Mouse (Mus musculus): ENCODE results near the gene Cd274.

Cd274 gene

DNA sequence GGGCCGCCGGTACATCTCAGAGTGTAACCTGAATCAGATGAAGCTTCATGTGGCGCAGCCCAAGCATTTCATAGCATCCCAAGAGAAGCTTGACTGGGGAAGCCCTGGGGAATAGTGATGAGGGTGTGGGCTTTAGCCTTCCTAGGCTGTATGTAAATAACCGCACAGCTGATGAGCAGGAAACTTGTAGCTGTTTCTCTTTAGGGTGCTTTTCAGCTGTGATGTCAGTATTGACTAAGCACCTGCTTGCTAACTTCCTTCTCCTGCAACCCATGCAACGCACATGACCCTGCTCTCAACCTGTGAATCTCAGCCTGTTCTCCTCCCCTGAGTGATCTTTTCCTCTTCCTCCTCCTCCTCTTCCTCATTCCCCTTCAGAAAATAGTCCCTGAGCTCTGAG, 3.2 kb upstream of the Cd274 start:
- no peak for DNase-seq (ENCODE audit: low spot score)

DNA sequence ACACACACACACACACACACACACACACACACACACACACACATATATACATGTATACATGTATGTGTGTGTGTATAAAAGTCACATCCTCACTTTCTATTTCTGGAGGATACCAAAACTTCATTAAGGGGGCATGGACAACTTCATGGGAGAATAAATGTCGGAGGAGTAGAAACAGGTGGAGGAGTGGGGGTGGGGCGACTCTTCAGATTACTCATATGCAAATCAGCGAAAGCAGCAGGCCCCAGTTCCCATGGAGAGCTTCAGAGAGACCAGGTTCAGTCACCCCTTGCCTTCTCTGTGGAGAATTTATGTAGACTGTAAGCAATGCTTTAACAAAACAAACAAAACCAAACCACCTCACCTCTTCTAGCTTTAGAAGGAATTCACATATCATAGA, 2.1 kb upstream of the Cd274 start:
- DNase-seq (ENCODE audit: low spot score): no peak

DNA sequence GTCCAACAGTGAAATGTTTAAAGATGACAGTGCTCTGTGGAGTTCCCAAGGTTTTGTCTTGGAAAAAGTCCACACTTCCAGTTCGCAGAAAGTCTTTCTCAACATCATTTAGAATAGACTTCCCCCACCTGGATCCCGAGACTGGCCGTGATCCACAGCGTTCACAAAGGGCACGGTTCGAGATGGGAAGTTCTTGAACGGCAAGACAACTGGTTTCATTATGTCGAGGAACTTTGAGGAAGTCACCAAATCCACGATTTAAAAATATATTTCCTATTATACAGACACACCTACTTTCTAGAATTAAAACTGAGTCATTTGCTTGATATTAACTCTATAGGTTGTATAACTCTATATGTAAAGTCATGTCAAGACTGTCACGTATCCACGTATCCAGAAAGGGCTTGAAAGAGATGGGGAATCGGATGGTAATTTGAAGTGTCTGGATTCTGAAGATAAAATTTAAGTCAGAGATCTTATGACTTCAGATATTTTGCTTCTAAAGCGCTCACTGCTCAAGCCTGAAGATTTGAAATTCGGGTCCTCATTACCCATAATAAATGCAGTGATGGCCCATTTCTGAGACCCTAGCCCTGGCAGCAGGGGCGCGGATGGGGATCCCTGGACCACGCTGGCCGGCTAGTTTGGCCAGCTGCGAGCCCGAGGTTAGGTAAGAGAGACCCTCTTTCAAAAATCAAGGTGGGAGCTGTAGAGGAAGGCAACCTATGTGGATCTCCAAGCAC, 858 bp upstream of the Cd274 start:
- DNase-seq (ENCODE audit: low spot score): no peak

DNA sequence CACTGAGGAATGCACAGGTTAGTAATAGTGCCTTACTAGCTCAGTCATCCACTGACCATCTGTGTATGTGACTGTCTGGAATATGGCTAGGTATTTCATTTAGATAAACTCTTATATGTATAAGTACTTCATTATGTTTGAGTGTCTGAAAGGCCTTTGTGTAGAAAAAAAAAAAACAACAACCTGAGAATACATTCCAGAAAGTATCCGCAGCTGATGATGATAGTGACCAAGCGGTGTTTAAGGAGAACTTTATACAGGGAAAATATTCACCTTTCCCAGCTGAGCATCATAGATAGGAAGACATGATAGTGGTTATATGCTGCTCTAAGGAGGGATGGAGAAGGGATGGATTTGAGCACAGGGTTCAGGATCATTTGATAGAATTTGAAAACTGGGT, 786 bp downstream of the Cd274 start:
- no peak for DNase-seq (ENCODE audit: low spot score)

DNA sequence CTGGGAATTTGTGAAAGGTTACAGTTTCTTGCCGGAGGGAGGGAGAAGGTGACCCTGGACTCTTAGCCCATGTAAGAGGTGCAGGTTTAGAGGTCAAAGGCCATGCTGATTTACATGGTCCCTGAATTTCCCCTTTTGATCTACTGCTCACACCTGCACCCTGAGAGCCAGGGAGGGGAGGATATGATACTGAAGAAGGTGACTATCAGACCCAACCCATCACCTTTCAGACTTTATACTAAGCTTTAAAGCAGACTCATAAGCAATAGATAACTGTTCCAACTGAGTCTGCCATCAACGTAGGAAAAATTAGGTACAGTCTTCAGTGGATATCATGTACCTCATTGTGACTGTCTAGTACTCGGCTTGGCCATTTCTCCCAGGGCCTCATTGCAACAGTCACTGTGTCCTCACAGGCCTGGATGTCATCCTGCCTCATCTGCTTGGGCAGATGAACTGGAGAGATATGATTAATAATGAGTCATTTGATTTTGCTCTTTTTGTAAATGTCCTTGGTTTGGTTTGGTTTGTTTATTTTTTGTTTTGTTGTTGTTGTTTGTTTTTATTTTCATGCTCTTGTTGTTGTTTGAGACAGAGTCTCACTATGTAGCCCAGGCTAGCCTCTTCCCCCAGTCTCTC, 1.5 kb downstream of the Cd274 start:
- DNase-seq (ENCODE audit: low spot score): no peak

DNA sequence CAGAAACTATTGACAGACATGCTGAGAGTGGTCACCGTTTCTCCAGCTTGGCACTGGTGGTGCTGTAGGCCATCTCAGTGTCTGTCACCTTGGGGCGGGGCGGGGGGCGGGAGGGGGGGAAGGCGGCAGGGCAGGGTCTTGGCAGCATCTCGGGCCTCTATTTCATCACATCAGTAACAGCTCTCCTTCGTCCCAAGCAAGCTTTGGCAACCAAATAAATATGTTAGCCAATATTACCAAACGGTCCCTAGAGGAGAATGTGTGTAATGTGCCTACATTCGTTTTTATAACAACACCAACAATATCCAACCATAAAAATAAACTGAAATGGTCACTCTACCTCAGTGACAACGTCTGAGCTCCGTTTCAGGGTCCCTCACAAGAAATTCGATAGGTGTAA, 2.9 kb downstream of the Cd274 start:
- no peak for DNase-seq (ENCODE audit: low spot score)

DNA sequence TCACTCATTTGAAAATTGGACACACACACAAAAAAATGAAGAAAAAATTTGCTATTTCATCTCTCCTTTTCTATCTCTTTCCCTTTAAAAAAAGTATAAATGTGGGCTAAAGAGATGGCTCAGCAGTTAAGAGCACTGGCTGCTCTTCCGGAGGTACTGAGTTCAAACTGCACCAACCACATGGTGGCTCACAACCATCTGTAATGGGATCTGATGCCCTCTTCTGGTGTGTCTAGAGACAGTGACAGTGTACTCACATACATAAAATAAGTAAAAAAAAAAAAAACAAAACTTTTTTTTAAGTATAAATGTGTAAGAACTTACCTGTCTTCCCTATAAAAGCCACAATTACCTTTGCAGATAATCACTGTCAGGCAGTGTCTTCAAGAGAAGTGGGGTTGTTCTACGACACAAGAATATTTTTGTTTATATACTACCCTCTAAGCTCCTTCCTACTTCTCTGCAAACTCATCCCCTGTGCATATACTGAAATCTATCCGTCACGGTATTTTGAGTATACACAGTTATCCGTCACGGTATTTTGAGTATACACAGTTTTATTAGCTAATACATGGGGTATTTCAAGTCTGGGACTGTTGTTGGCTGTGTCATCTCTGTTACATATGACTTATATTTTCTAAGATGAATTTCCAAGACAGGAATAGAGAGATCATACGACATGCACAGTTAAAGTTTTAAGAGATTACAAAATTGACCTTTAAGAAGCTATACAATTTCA, 3.5 kb downstream of the Cd274 start:
- DNase-seq (ENCODE audit: low spot score): no peak

DNA sequence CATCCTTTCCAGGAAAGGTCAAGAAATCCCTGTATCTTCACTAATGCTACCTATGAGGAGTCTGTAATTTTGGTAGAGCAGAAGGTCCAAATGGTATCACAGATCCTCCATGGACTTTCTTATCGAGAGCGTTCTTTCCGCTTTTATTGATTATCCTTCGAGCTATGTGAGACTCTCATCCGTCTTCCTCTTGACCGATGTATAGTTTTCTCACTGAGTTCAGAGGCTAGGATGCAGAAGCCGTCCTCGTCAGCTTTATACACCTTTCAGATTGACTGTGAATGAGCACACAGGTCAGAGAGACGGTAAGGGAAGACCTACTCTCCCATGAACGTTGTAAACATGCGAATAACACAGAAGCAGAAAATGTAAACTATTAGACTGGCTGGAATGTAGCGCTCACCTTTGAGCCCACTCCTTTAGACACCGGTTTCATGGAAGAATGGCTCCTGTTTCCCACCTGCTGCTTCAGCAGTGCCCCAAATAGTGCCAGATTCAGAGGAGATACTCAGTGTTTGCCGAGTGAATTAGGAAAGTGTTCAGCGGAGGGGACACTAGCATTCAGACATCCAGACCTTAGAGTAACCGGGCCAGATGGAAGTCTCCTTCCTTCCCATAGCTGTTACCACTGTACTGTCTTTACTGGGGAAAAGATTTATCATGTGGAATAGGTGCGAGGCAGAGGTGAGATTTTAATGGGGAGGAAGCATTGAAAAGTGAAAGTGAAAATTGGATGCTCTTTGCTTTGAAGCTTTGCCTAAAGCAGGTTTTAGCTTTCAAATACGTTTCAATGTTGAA, 4.2 kb downstream of the Cd274 start:
- no peak for DNase-seq (ENCODE audit: low spot score)

DNA sequence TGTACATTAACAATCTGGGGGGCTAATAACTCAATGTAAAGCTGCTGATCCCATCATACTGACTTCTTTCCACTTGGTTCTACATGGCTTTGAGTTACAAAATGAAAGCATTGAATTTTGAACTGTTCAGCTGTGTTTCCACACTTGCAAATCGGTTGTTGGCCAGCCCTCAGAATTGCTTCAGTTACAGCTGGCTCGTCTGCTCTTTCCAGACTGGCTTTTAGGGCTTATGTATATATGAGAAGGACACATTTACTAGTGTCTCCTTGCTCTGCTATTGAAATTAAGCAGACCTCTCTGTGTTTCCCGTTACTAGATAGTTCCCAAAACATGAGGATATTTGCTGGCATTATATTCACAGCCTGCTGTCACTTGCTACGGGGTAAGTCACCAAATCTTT, 4.9 kb downstream of the Cd274 start:
- DNase-seq (ENCODE audit: low spot score): no peak

DNA sequence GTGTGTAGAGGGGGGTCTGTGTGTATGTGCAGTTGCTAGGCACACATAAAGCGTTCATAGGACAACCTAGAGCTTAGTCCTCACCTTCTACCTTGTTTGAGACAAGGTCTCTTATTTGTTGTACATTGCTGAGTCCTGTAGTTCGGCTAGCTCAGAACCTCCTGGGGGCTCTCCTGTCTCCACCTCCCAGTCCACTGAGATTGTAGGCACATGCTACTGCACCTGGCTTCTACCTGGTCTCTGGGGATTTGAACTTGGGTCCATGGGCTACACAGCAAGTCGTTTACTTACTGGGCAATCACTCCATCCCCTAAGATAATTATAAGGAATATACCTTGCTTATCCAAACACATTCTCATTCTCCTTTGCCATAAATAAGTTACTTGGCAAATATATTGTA, 5.4 kb downstream of the Cd274 start:
- DNase-seq (ENCODE audit: low spot score): no peak

DNA sequence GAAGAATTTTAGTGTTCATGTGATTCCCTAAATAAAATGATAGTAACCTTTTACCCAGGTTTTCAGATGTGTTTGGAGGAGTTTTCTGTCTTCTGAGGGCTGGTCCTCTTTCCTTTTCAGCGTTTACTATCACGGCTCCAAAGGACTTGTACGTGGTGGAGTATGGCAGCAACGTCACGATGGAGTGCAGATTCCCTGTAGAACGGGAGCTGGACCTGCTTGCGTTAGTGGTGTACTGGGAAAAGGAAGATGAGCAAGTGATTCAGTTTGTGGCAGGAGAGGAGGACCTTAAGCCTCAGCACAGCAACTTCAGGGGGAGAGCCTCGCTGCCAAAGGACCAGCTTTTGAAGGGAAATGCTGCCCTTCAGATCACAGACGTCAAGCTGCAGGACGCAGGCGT, 6.2 kb downstream of the Cd274 start:
- no peak for DNase-seq (ENCODE audit: low spot score)

DNA sequence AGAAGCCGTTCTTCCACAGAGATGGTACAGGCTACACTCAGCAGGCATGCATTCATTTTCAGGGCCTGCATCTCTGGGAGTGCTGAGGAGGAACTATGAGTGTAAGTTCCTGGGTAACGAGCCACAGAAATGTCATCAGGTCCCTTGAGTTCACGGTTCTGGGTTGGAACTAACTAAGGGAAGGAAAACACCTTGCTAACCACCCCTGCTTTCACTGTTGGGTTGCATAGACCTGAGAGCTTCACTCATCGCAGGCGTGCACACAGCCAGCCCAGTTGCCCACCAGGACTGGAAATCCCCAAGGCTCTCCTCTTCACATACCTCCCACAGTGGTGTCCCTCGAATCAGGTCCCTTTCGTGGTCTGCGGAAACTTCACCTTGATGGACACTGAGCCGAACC, 7.7 kb downstream of the Cd274 start:
- DNase-seq (ENCODE audit: low spot score): no peak

DNA sequence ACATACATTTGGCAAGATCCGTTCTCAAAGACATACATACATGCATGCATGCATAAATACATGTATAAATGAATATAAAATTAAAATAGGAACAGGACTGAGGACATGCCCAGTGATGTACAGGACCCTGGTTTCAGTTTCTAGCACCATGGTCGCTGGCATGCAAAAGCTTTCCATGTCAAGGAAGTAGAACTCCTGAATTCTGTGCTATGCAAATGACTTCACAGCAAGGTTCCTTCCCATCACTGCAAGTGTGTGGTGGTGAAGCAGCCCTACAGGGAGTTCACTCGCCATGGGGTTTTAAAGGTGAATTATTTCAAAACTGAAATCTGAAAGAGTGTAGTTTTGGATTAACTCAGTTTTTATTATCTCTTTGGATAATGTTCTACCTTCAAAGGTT, 9.1 kb downstream of the Cd274 start:
- DNase-seq (ENCODE audit: low spot score): no peak

DNA sequence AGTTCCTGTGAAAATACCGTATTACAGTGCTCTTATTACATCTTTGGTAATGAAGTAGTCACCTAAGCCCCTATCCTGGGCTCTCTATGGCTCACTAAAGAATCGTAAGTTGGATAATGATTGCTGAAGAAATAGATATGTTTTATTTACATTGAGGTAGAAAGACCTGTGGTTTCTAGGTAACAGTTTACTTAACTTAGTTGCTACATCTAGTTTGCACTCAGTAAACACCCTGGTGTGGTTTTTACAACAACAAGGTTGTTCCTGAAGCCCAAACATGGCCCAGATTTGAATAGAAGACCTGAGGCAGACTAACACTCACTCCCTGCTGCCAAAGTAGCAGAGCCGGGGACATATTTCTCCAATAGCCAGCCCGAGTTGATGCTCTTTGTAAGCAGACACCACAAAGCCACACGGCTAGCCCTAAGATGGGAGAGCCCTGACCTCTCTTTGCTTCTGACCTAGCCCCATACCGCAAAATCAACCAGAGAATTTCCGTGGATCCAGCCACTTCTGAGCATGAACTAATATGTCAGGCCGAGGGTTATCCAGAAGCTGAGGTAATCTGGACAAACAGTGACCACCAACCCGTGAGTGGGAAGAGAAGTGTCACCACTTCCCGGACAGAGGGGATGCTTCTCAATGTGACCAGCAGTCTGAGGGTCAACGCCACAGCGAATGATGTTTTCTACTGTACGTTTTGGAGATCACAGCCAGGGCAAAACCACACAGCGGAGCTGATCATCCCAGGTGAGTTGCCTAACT, 12.8 kb downstream of the Cd274 start:
- no peak for DNase-seq (ENCODE audit: low spot score)

DNA sequence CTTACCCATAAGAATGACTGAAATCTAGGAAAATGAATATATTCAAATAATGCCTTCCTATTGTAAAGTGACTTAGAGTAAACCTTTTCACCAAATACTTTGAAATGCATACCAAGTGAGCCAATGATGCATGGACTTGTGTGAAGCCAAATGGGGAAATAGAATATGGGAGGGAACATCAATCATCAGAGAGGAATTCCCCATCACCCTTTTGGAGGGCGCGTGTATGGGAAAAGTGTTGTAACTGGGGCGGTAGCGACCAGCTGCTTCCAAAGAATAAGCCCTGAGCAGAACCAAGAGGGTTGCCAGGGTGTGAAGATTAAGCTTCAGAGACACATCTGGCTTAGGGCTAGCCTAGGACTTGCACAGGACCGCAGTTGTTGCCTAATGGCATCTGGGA, 16.1 kb downstream of the Cd274 start:
- DNase-seq (ENCODE audit: low spot score): no peak

DNA sequence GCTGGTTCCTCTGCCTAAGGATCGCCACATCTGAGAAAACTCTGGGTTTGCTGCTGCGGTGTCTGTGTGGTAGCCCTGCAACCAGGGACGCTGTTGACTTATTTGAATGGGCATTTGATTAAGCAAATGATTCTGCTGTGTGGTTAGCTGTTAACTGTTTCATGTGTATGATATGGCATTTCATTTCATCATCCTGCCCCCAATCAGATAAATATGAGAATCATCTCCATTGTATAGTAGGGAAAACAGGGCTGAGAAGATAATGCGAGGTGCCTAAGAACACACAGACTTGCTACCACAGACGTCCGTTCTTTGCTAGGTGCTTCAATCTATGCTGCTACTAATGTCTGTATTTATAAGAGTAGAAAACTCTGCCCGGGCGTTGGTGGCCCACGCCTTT, 17.2 kb downstream of the Cd274 start:
- DNase-seq (ENCODE audit: low spot score): no peak

DNA sequence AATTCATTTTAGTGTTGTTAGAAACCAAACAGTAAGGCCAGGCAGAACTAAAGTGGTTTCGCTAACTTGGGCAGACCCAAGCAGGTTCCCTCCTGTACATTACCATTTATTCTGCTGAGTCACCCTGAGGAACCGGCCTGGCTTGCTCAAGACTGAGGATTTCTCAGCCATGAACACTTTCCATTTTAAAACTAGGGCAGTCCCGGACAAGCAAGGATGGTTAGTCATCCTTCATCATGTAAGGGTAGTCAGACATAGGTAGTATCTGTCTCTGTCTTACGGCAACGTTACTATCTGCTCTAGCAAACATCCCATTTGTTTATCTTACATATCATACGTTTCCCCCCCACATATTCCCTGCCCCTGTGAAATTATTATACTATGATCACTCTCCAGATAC, 17.7 kb downstream of the Cd274 start:
- no peak for DNase-seq (ENCODE audit: low spot score)

DNA sequence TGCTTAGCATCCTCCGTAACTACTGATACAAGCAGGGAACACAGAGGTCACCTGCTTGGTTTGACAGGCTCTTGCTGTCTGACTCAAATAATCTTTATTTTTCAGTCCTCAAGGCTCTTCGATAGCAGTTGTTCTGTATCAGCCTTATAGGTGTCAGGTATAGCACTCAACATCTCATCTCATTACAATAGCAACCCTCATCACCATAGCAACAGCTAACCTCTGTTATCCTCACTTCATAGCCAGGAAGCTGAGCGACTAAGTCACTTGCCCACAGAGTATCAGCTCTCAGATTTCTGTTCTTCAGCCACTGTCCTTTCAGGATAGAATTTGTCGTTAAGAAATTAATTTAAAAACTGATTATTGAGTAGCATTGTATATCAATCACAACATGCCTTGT, 18.6 kb downstream of the Cd274 start:
- DNase-seq (ENCODE audit: low spot score): no peak

DNA sequence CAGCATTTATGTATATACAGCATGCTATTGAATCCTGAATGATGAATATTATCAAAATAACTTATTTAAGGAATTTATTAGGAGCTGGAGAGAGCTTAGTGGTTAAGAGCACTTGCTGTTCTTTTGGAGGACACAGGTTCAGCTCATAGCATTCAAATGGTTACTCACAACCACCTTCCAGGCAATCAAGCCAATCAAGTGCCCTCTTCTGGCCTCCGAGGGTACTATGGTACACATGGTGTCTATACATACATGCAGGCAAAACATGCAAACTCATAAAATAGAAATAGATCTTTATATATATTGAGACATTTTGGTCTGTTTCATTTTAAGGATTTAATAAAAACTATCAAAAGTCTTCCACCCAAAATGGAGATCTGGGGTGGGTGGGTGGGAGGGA, 21.6 kb downstream of the Cd274 start:
- DNase-seq (ENCODE audit: low spot score): no peak

DNA sequence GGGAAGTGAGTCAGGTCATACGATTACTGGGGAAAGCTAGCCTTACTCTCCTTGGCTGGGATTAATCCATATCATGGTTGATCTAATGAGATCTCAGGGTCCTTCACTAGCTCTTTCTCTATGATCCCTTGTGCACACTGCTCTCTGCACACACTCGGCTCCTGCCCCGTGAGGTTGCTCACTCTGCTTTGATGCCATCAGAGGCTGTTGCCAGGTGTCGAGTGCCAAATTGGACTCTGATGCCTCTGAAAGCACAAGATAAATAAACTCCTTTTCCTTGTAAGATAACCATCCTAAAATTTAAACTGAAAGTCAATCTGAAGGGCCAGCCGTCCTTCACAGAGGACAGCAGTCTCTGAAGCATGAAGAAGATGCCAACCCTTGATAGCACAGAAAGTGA, 23.2 kb downstream of the Cd274 start:
- no peak for DNase-seq (ENCODE audit: low spot score)

DNA sequence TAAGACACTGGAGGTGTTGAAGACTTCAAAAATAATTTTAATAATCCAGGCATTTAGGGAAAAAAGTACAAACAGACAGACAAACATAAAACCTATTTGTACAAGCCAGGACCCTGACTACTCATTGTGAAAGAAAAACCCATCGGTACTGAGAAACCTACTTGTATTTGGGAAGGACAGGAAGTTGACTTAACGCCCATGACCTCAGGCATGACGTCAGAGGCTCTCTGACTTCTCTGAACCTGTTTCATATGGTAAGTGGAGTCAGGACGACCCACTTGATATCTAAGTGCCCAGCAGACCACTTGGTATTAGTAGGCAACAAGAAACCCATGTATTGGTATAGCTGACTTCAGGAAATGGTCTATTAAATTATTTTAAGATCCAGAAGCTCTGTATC, 24.0 kb downstream of the Cd274 start:
- no peak for DNase-seq (ENCODE audit: low spot score)

DNA sequence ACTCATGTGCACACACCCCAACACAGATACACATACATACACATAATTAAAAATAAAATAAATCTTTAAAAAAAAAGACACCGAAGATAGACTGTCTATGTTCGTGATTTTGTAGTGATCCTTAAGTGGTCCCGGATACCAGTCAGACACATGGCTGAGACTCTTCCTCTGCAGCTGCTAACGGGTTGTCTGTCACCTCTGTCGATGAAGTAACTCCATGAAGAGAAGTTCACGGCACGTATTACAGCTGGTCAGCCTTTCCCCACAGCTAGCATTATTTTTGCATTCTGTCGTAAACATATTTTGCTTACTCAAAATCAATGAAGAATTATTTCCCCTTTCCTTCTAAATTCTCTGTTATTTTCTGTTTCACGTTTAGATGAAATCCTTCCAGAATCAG, 26.1 kb downstream of the Cd274 start:
- DNase-seq (ENCODE audit: low spot score): no peak
